Mouse (Mus musculus) liver, adult 2 months (tissue): ENCODE results near the gene Filip1.

Source experiments
- CTCF ChIP-seq: fragments of 200-500 bp; IDR thresholded peaks from 2 replicates; pipeline ENCODE4 v1.5.1; 2011; ENCODE audit warnings: low read depth, low read length, control low read depth
- POLR2A ChIP-seq: fragments of 200-500 bp; IDR thresholded peaks from 2 replicates; pipeline ENCODE4 v1.6.1; 2011; ENCODE audit warnings: low read length, control low read depth; ENCODE audit not compliant: insufficient read depth; ENCODE audit errors: extremely low read depth

GRCm38 (mm10) chr9:79814592-79814991 lies 198.1 kb downstream of the Filip1 start:
- no peak for TF ChIP-seq CTCF
- TF ChIP-seq POLR2A = no peak
